Mouse (Mus musculus) granulocyte monocyte progenitor cell, adult 5-6 weeks (primary cell): ENCODE data around the gene Gadd45g. TPM values are rescaled to one million over a fixed set of nuclear protein-coding genes. Genes with fewer than 3 reads are reported as not detected.
A peak's percentile ranks its signal among the peaks of the same experiment; 100 is the strongest.
"Not testable (repeated sequence)": the region's sequence is repeated elsewhere in the genome, so short reads cannot be mapped to it uniquely, and the experiment has no call there.

Experiments used
- ATAC-seq: replicated peaks from 2 replicates; pipeline ENCODE4 v1.8.0; 2016; ENCODE audit warnings: mild to moderate bottlenecking, moderate TSS enrichment, inconsistent platforms; ENCODE audit not compliant: poor library complexity, severe bottlenecking
- total RNA-seq, 2 experiments: library from RNA; stranded (forward) in 1 of 2; stranded (reverse) in 1 of 2; fragments of 200-712, 200-1000 nt in 1 of 2; fragments of >200 nt in 1 of 2; fragmentation: Nextera tagmentation in 1 of 2; gene quantifications; 2 replicates each; pipeline ENCODE4 v1.2.3; 2014 to 2017

The Gadd45g gene
- total RNA-seq, 2 experiments from 2014 or later = 1.8 to 7.0 TPM

- ATAC-seq = no peak
Measured at GRCm38 (mm10) chr13:51833611-51834010, 12.9 kb upstream of the Gadd45g start.

GRCm38 (mm10) chr13:51834024-51834423 is 12.5 kb upstream of the Gadd45g start:
- ATAC-seq = not testable (repeated sequence)

GRCm38 (mm10) chr13:51834520-51834919 is 12.0 kb upstream of the Gadd45g start:
- ATAC-seq = no peak

- not testable (repeated sequence) for ATAC-seq
Measured at GRCm38 (mm10) chr13:51835208-51835607, 11.3 kb upstream of the Gadd45g start.

- ATAC-seq = peak; percentile 54
Measured at GRCm38 (mm10) chr13:51837402-51837801, 9.1 kb upstream of the Gadd45g start.

- peak; percentile 46 for ATAC-seq
Measured at GRCm38 (mm10) chr13:51839250-51840026, 7.0 kb upstream of the Gadd45g start.

GRCm38 (mm10) chr13:51840702-51841101 is 5.8 kb upstream of the Gadd45g start:
- ATAC-seq = no peak

GRCm38 (mm10) chr13:51841541-51842115 is 4.8 kb upstream of the Gadd45g start:
- ATAC-seq = no peak

- no peak for ATAC-seq
Measured at GRCm38 (mm10) chr13:51842191-51842590, 4.3 kb upstream of the Gadd45g start.

GRCm38 (mm10) chr13:51842773-51843172 is 3.7 kb upstream of the Gadd45g start:
- no peak for ATAC-seq

GRCm38 (mm10) chr13:51843298-51843697 is 3.2 kb upstream of the Gadd45g start:
- ATAC-seq = no peak

- 0 out of 2 replicates have a peak, but pooled peaks have one; percentile 0 for ATAC-seq
Measured at GRCm38 (mm10) chr13:51844118-51844517, 2.4 kb upstream of the Gadd45g start.

- ATAC-seq = no peak
Measured at GRCm38 (mm10) chr13:51844661-51845060, 1.8 kb upstream of the Gadd45g start.

- ATAC-seq = no peak
Measured at GRCm38 (mm10) chr13:51845072-51845471, 1.4 kb upstream of the Gadd45g start.

GRCm38 (mm10) chr13:51845591-51846191 is 787 bp upstream of the Gadd45g start:
- 0 out of 2 replicates have a peak, but pooled peaks have one; percentile 9 for ATAC-seq

- ATAC-seq = no peak
Measured at GRCm38 (mm10) chr13:51846868-51847793, 653 bp downstream of the Gadd45g start.

- peak; percentile 23 for ATAC-seq
Measured at GRCm38 (mm10) chr13:51847979-51848480, 1.6 kb downstream of the Gadd45g start.

- ATAC-seq = peak; percentile 38
Measured at GRCm38 (mm10) chr13:51848481-51849240, 2.2 kb downstream of the Gadd45g start.
